Mouse (Mus musculus): ENCODE results near the gene Tas1r1. TPM values are rescaled to one million over a fixed set of nuclear protein-coding genes. Genes with fewer than 3 reads are reported as not detected.
A peak's percentile ranks its signal among the peaks of the same experiment; 100 is the strongest.

Tas1r1 gene
- total and polyA plus RNA-seq, 2 experiments from 2014 or later: 0.08 TPM; not detected in 1

- no peak overlapping the region for H3K9ac ChIP-seq (replicated peaks; ENCODE audit: low read depth, low read length)
- peak overlapping the region; percentile 46 for H3K4me2 ChIP-seq (ENCODE audit: low read depth, low read length)
Measured at GRCm38 (mm10) chr4:152013036-152013813, 25.1 kb downstream of the Tas1r1 start.

DNA sequence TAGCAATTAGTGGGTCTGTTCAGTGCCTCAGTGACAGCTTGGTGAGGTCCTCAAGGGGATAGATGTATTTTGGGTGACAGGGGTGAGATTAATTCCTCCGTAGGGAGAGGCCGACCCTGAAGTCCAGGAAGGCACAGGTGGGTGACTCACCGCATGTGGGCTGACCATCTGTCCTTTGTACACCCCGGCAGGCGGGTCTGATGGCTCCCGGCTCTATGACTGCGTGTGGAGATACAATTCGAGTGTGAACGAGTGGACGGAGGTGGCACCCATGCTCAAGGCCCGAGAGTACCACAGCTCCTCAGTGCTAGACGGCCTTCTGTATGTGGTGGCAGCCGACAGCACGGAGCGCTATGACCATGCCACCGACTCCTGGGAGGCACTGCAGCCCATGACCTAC, 26.3 kb downstream of the Tas1r1 start:
- H3K4me1 ChIP-seq (ENCODE audit: control insufficient read depth, insufficient read depth): peaks cover 30% of the 10 kb centered on the region
- H3K9me3 ChIP-seq (replicated peaks; ENCODE audit: control insufficient read depth, low read length): no peaks in the 10 kb centered on the region
- TF ChIP-seq CTCF (IDR thresholded peaks at IDR 0.05; ENCODE audit: low read depth) (no peak), EP300 (IDR thresholded peaks at IDR 0.05; ENCODE audit: low read depth) (no peak)
- peaks cover 34% of the 10 kb centered on the region for H3K36me3 ChIP-seq (replicated peaks; ENCODE audit: control insufficient read depth, insufficient read depth, low read length)
- DNase-seq (ENCODE audit: low spot score) (no peak), ATAC-seq (ENCODE audit: insufficient read depth, low read depth) (no peak)
- H3K27me3 ChIP-seq (ENCODE audit: control insufficient read depth, insufficient read depth, low read length): no peaks in the 10 kb centered on the region
- H3K4me3 ChIP-seq (ENCODE audit: low read depth, low read length): peak overlapping the region; percentile 70
- no peak overlapping the region for H3K9ac ChIP-seq (replicated peaks; ENCODE audit: low read depth, low read length)
- 70% methylated on average over 16 of the region's 16 CpGs for WGBS
- H3K27ac ChIP-seq (ENCODE audit: low read depth): peak overlapping the region; percentile 96; the same call in 1 of the 2 replicates
- peak overlapping the region; percentile 97 for H3K4me2 ChIP-seq (ENCODE audit: low read depth, low read length)

More at GRCm38 (mm10) chr4:152013036-152013813, 25.1 kb downstream of the Tas1r1 start:
- Histone ChIP-seq H3K27me3 (ENCODE audit: control insufficient read depth, insufficient read depth, low read length) (no peaks in the 10 kb centered on the region), H3K9me3 (replicated peaks; ENCODE audit: control insufficient read depth, low read length) (no peaks in the 10 kb centered on the region), H3K36me3 (replicated peaks; ENCODE audit: control insufficient read depth, insufficient read depth, low read length) (peaks cover 45% of the 10 kb centered on the region), H3K4me1 (ENCODE audit: control insufficient read depth, insufficient read depth) (peaks cover 19% of the 10 kb centered on the region), H3K4me3 (ENCODE audit: low read depth, low read length) (0 out of 2 replicates have a peak overlapping the region, but pooled peaks have one; percentile 3), H3K27ac (ENCODE audit: low read depth) (peak overlapping the region; percentile 78)
- TF ChIP-seq CTCF (IDR thresholded peaks at IDR 0.05; ENCODE audit: low read depth): no peak
- DNase-seq (ENCODE audit: low spot score) (peak; percentile 70), ATAC-seq (ENCODE audit: insufficient read depth, low read depth) (peak; percentile 15)
- 43% methylated on average over 12 of the region's 12 CpGs for WGBS

GRCm38 (mm10) chr4:152011171-152011760, 27.1 kb downstream of the Tas1r1 start:
- 37% methylated on average over 8 of the region's 8 CpGs for WGBS
- DNase-seq (ENCODE audit: low spot score) (no peak), ATAC-seq (ENCODE audit: insufficient read depth, low read depth) (no peak)
- Histone ChIP-seq H3K27ac (ENCODE audit: low read depth) (peak overlapping the region; percentile 96), H3K36me3 (replicated peaks; ENCODE audit: control insufficient read depth, insufficient read depth, low read length) (peaks cover 26% of the 10 kb centered on the region), H3K27me3 (ENCODE audit: control insufficient read depth, insufficient read depth, low read length) (no peaks in the 10 kb centered on the region), H3K9me3 (replicated peaks; ENCODE audit: control insufficient read depth, low read length) (no peaks in the 10 kb centered on the region), H3K4me2 (ENCODE audit: low read depth, low read length) (peak overlapping the region; percentile 97), H3K9ac (replicated peaks; ENCODE audit: low read depth, low read length) (peak overlapping the region; percentile 76), H3K4me1 (ENCODE audit: control insufficient read depth, insufficient read depth) (peaks cover 31% of the 10 kb centered on the region), H3K4me3 (ENCODE audit: low read depth, low read length) (peak overlapping the region; percentile 70)
- TF ChIP-seq EP300 (IDR thresholded peaks at IDR 0.05; ENCODE audit: low read depth) (no peak), CTCF (IDR thresholded peaks at IDR 0.05; ENCODE audit: low read depth) (no peak)

- Histone ChIP-seq H3K27ac (ENCODE audit: low read depth) (peak overlapping the region; percentile 96), H3K9me3 (replicated peaks; ENCODE audit: control insufficient read depth, low read length) (no peaks in the 10 kb centered on the region), H3K9ac (replicated peaks; ENCODE audit: low read depth, low read length) (peak overlapping the region; percentile 76), H3K4me3 (ENCODE audit: low read depth, low read length) (peak overlapping the region; percentile 70), H3K4me2 (ENCODE audit: low read depth, low read length) (peak overlapping the region; percentile 97), H3K36me3 (replicated peaks; ENCODE audit: control insufficient read depth, insufficient read depth, low read length) (peaks cover 20% of the 10 kb centered on the region), H3K27me3 (ENCODE audit: control insufficient read depth, insufficient read depth, low read length) (no peaks in the 10 kb centered on the region), H3K4me1 (ENCODE audit: control insufficient read depth, insufficient read depth) (peaks cover 31% of the 10 kb centered on the region)
- DNase-seq (ENCODE audit: low spot score) (no peak), ATAC-seq (ENCODE audit: insufficient read depth, low read depth) (no peak; the same call in 1 of the 2 replicates)
- TF ChIP-seq CTCF (IDR thresholded peaks at IDR 0.05; ENCODE audit: low read depth) (no peak), EP300 (IDR thresholded peaks at IDR 0.05; ENCODE audit: low read depth) (no peak; the same call in 1 of the 2 replicates)
- 2% methylated on average over 13 of the region's 13 CpGs for WGBS
Measured at GRCm38 (mm10) chr4:152010707-152011134, 27.6 kb downstream of the Tas1r1 start.

- Histone ChIP-seq H3K4me2 (ENCODE audit: low read depth, low read length) (peak overlapping the region; percentile 97), H3K27me3 (ENCODE audit: control insufficient read depth, insufficient read depth, low read length) (no peaks in the 10 kb centered on the region), H3K4me3 (ENCODE audit: low read depth, low read length) (peak overlapping the region; percentile 70), H3K9me3 (replicated peaks; ENCODE audit: control insufficient read depth, low read length) (no peaks in the 10 kb centered on the region), H3K36me3 (replicated peaks; ENCODE audit: control insufficient read depth, insufficient read depth, low read length) (peaks cover 15% of the 10 kb centered on the region), H3K27ac (ENCODE audit: low read depth) (peak overlapping the region; percentile 96), H3K9ac (replicated peaks; ENCODE audit: low read depth, low read length) (peak overlapping the region; percentile 76), H3K4me1 (ENCODE audit: control insufficient read depth, insufficient read depth) (peaks cover 31% of the 10 kb centered on the region)
- TF ChIP-seq EP300 (IDR thresholded peaks at IDR 0.05; ENCODE audit: low read depth) (peak; percentile 65), CTCF (IDR thresholded peaks at IDR 0.05; ENCODE audit: low read depth) (no peak)
- DNase-seq (ENCODE audit: low spot score): peak; percentile 71
- WGBS: under 1% methylated on average over 10 of the region's 10 CpGs
- peak; percentile 24 for ATAC-seq (ENCODE audit: insufficient read depth, low read depth)
Measured at GRCm38 (mm10) chr4:152010091-152010706, 28.2 kb downstream of the Tas1r1 start.
